Mouse (Mus musculus) forebrain, embryonic 16.5 days (tissue): ENCODE results near the gene Prss54. TPM values are rescaled to one million over a fixed set of nuclear protein-coding genes. Genes with fewer than 3 reads are reported as not detected.
"Not testable (repeated sequence)": the region's sequence is repeated elsewhere in the genome, so short reads cannot be mapped to it uniquely, and the experiment has no call there.

Experiments
- ATAC-seq: fragments of 200-750 bp; cut with Nextera tagmentation; 2 replicates; pipeline ENCODE4 v1.8.0; 2017; ENCODE audit warnings: mild to moderate bottlenecking, moderate library complexity
- H3K27ac ChIP-seq: fragments of 300-500 bp; sonication (generic); 2 replicates; pipeline ENCODE4 v1.5.1; 2014; ENCODE audit warnings: low read length, control low read depth
- H3K27me3 ChIP-seq: fragments of 300-500 bp; sonication (generic); replicated peaks from 2 replicates; pipeline ENCODE4 v1.6.1; 2014; ENCODE audit warnings: low read length; ENCODE audit not compliant: control insufficient read depth, insufficient read depth
- H3K36me3 ChIP-seq: fragments of 300-500 bp; sonication (generic); 2 replicates; pipeline ENCODE4 v1.6.1; 2014; ENCODE audit not compliant: control insufficient read depth, insufficient read depth
- H3K4me1 ChIP-seq: fragments of 300-500 bp; sonication (generic); replicated peaks from 2 replicates; pipeline ENCODE4 v1.6.1; 2014; ENCODE audit warnings: low read length; ENCODE audit not compliant: control insufficient read depth, insufficient read depth
- H3K4me2 ChIP-seq: fragments of 300-500 bp; sonication (generic); 2 replicates; pipeline ENCODE4 v1.6.1; 2014; ENCODE audit warnings: mild to moderate bottlenecking, low read length, control low read depth
- H3K4me3 ChIP-seq: fragments of 300-500 bp; sonication (generic); replicated peaks from 2 replicates; pipeline ENCODE4 v1.5.1; 2014; ENCODE audit warnings: mild to moderate bottlenecking, low read length, control low read depth
- H3K9ac ChIP-seq: fragments of 300-500 bp; sonication (generic); replicated peaks from 2 replicates; pipeline ENCODE4 v1.6.1; 2014; ENCODE audit warnings: low read depth, low read length, control low read depth
- H3K9me3 ChIP-seq: fragments of 300-500 bp; sonication (generic); 2 replicates; pipeline ENCODE4 v1.6.1; 2016; ENCODE audit warnings: low read length; ENCODE audit not compliant: control insufficient read depth
- WGBS: fragments of 180-500 bp; shearing (Covaris S2); extraction: QIAGEN DNeasy Blood & Tissue Kit; methylation state at CpG from one replicate; pipeline ENCODE4 v1.1.7; 2014; 5-methylcytosine and 5-hydroxymethylcytosine counted together
- polyA plus RNA-seq: library from polyadenylated mRNA; unstranded; fragments of >200 nt; fragmentation: Nextera tagmentation; extraction: Ambion mirVana; gene quantifications from 2 replicates; pipeline ENCODE4 v1.2.1, GENCODE M21; 2015

The Prss54 gene
- polyA plus RNA-seq = not detected in 2 replicates

DNA sequence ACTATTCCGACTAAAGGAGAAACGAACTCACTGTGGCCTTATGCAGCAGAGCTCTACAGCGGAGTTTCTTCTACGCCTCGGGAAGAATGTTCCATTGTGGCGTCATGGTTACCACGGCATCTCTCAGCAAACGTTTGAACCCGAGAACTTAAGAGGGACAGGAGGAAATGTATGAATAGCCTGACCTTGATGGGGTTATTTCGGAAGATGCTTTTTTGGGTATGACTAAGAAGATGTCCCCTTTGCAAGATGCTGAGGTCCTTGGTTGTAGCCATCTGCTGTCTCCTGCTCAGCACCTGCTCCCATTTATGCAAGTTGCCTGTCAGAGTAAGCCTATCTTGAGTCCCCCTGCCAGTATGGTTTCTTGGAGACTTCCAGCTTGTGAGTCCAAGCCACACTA lies at the start of gene Prss54:
Gene Prss54, minus strand, starts transcription at position 101 of the 400 bp plus-strand sequence.
- 0 out of 2 replicates have a peak, but pooled peaks cover under 1% of the 10 kb centered on the region for H3K9me3 ChIP-seq
- WGBS = 86% methylated on average over 10 of the region's 10 CpGs
- H3K27ac ChIP-seq = no peak within 1 kb of the TSS
- H3K9ac ChIP-seq = no peak within 1 kb of the TSS
- no peaks in the 10 kb centered on the region for H3K4me1 ChIP-seq
- H3K36me3 ChIP-seq = no peaks in the 10 kb centered on the region
- no peak for ATAC-seq
- no peaks in the 10 kb centered on the region for H3K27me3 ChIP-seq
- H3K4me3 ChIP-seq = no peak within 1 kb of the TSS
- H3K4me2 ChIP-seq = no peak within 1 kb of the TSS

DNA sequence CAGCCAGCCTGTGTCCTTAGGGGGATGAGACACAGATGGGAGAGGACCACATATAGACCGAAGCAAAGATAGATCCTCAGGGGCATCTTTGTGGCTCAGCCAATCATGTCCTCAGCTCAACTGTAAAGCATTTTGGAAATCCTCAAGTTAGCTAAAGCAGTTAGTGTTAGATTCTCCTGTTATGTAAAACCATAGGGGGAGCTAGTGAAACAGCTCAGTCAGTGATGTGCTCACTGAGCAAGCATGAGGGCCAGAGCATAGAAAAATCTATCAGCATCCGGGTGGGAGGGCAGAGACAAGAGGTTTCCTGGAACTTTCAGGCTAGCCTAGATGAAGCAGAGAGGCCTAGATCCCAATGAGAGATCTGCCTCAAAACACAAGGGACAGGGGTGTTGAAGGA lies 48.7 kb upstream of the Prss54 start:
- H3K27me3 ChIP-seq = no peaks in the 10 kb centered on the region; the same call in 1 of the 2 replicates
- no peak overlapping the region for H3K9ac ChIP-seq
- H3K4me2 ChIP-seq = no peak overlapping the region
- H3K4me1 ChIP-seq = no peaks in the 10 kb centered on the region
- 91% methylated on average over 2 of the region's 2 CpGs for WGBS
- no peaks in the 10 kb centered on the region for H3K36me3 ChIP-seq
- ATAC-seq = no peak
- no peak overlapping the region for H3K4me3 ChIP-seq
- H3K9me3 ChIP-seq = no peaks in the 10 kb centered on the region
- H3K27ac ChIP-seq = no peak overlapping the region

DNA sequence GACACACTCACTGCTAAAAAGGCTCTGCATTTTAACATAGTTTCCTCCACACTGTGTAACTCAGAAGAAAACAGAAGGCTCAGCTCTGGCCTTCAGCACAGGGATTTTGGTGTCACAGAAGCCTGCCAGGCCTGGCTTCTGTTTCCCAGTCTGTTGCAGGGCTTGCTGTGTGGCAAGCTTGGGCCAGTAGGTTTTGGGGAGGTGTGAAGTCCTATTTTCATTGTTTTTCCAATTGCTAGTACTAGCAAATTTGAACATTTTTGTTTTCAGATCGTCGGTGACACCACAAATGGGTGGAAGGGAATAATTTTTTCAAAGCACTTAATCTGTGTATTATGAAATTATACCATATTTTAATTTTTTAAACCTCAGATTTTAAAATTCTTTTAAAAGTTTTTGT lies 43.9 kb upstream of the Prss54 start:
- no peaks in the 10 kb centered on the region for H3K4me1 ChIP-seq
- H3K4me2 ChIP-seq = no peak overlapping the region
- no peak overlapping the region for H3K4me3 ChIP-seq
- no peak overlapping the region for H3K27ac ChIP-seq
- 89% methylated on average over 2 of the region's 2 CpGs for WGBS
- H3K9ac ChIP-seq = no peak overlapping the region
- H3K36me3 ChIP-seq = no peaks in the 10 kb centered on the region
- ATAC-seq = no peak
- H3K9me3 ChIP-seq = no peaks in the 10 kb centered on the region
- H3K27me3 ChIP-seq = no peaks in the 10 kb centered on the region

DNA sequence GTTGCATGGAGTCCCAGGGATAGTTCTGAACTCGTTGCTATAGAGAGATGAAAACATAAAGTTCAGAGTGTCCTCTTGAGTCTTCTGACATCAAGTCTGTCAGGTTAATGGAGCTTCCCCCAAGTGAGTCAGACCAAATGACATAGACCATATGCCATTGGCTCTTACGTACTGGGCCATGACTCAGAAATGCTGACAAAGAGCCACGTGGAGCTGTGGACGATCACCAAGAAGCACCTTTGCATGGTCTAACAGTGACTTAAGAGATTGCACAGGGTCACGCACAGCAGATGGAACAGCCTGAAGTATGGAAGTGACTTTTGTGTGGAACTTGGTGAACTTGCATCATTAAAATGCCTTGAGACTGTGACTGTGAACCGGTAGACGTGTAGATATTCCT lies 40.2 kb upstream of the Prss54 start:
- no peak for ATAC-seq
- H3K9me3 ChIP-seq = no peaks in the 10 kb centered on the region
- 89% methylated on average over 7 of the region's 7 CpGs for WGBS

DNA sequence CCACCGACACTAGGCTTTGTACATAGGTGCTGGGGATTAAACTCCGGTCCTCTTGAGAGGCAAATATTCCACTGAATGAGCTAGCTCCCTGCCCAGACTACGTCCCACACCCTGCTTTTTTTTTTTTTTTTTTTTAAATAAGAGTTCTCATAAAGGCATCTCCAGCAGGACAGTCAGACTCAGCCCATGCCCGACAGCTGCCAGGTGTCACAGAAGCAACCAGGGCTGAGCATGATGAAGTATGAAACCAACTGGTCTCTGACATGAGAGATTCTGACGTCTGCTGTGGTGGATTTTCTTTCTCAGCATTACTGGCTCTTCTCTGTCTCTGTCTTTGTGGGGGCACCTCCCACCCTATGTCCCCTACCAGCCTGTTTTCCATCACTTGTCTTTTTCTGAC lies 35.6 kb upstream of the Prss54 start:
- Histone ChIP-seq H3K27me3 (no peaks in the 10 kb centered on the region), H3K9ac (no peak overlapping the region), H3K4me1 (peaks cover 2% of the 10 kb centered on the region; the same call in 1 of the 2 replicates), H3K27ac (no peak overlapping the region), H3K9me3 (no peaks in the 10 kb centered on the region), H3K4me2 (no peak overlapping the region), H3K36me3 (no peaks in the 10 kb centered on the region), H3K4me3 (no peak overlapping the region)
- WGBS = 65% methylated on average over 5 of the region's 5 CpGs
- no peak for ATAC-seq

More for the DNA sequence above, 40.2 kb upstream of the Prss54 start:
- Histone ChIP-seq H3K9ac (no peak overlapping the region), H3K27ac (no peak overlapping the region), H3K27me3 (no peaks in the 10 kb centered on the region), H3K36me3 (no peaks in the 10 kb centered on the region), H3K4me1 (peaks cover 2% of the 10 kb centered on the region; the same call in 1 of the 2 replicates), H3K4me3 (no peak overlapping the region), H3K4me2 (no peak overlapping the region)

DNA sequence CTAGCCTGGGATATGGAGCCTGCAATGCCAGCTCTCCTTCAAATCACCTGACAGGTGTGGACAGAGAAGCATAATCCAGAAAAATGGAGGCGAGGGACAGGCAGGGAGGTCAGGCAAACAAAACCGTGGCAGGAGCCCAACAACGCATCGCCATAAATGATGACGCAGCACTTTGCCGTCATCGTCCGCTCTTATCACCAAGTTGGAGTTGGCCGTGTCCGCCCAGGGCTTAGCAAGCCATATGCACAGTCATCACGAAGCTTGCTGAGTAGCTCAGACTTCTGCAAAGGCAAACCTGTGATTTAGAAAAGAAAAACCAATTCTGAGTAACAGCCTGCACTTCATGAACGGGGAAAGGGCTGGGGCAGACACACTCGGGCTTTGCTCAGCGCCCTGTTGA lies 34.6 kb upstream of the Prss54 start:
- ATAC-seq = no peak
- peaks cover 2% of the 10 kb centered on the region; the same call in 1 of the 2 replicates for H3K4me1 ChIP-seq
- no peak overlapping the region for H3K4me2 ChIP-seq
- 88% methylated on average over 14 of the region's 14 CpGs for WGBS
- H3K4me3 ChIP-seq = no peak overlapping the region
- no peaks in the 10 kb centered on the region for H3K9me3 ChIP-seq
- H3K36me3 ChIP-seq = no peaks in the 10 kb centered on the region
- H3K9ac ChIP-seq = no peak overlapping the region
- no peaks in the 10 kb centered on the region for H3K27me3 ChIP-seq
- H3K27ac ChIP-seq = no peak overlapping the region

DNA sequence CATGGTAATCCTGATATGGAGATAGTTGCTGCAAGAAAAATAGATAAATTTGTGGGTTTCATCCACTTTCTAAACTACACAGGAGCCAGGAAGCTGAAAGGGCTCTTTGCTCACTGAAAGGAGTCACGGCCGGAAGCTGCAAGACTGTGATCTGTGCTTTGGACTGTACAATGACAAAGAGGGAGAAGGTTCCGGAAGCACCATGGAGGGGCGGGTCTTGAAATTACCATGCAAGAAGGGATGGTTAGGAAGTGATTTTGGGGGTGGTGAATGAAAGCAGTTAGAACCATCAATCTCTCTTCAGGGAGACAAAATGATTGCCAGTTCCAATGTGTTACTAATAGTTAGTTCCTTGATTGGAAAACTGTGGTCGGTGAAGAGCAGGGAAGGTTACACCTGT lies 33.3 kb upstream of the Prss54 start:
- no peaks in the 10 kb centered on the region for H3K27me3 ChIP-seq
- H3K36me3 ChIP-seq = no peaks in the 10 kb centered on the region
- WGBS = 79% methylated on average over 5 of the region's 5 CpGs
- H3K27ac ChIP-seq = no peak overlapping the region
- H3K9ac ChIP-seq = no peak overlapping the region
- no peak overlapping the region for H3K4me3 ChIP-seq
- H3K9me3 ChIP-seq = no peaks in the 10 kb centered on the region
- no peak for ATAC-seq
- no peak overlapping the region for H3K4me2 ChIP-seq
- peaks cover 2% of the 10 kb centered on the region; the same call in 1 of the 2 replicates for H3K4me1 ChIP-seq

DNA sequence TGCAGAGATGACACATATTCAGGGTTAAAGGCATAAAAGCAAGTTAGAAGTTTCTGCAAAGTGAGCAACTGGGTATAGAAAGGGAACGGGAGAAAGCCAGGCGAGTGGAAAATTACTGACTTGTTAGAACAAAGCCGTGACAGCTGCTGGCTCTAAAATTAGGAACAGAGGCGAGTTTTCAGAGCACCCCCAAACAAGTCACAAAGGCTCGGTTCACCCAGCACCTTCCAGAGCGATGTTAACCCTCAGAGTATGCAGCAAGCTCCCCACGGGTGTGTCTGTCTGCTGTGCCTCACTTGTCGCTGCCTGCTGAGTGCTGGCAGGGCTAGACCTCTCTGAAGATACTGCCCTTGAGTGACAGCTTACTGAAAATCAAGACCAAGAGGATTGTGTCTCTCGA lies 31.1 kb upstream of the Prss54 start:
- H3K9ac ChIP-seq = no peak overlapping the region
- ATAC-seq = no peak
- H3K4me3 ChIP-seq = no peak overlapping the region
- WGBS = 46% methylated on average over 9 of the region's 9 CpGs
- H3K4me2 ChIP-seq = no peak overlapping the region
- no peak overlapping the region for H3K27ac ChIP-seq
- peaks cover 2% of the 10 kb centered on the region; the same call in 1 of the 2 replicates for H3K4me1 ChIP-seq
- no peaks in the 10 kb centered on the region for H3K27me3 ChIP-seq
- H3K9me3 ChIP-seq = no peaks in the 10 kb centered on the region
- H3K36me3 ChIP-seq = no peaks in the 10 kb centered on the region

DNA sequence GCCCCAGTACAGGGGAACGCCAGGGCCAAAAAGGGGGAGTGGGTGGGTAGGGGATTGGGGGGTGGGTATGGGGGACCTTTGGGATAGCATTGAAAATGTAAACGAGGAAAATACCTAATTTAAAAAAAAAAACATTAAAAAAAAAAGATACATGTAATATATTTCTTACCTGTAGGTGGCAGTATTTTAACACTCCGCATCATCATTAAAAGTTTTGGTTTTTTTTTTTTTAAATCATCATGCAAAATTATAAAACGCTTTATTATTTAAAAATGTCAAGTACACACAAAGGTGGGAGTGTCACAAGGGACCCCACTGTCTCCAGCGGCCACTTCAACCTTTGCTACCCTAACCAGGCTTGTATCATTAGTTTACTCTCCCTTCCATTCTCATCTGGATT lies 30.4 kb upstream of the Prss54 start:
- not testable (repeated sequence) for H3K9ac ChIP-seq, H3K4me1 ChIP-seq, H3K27ac ChIP-seq, H3K36me3 ChIP-seq, ATAC-seq, H3K4me2 ChIP-seq, H3K27me3 ChIP-seq, H3K4me3 ChIP-seq, H3K9me3 ChIP-seq
- 21% methylated on average over 4 of the region's 5 CpGs for WGBS

DNA sequence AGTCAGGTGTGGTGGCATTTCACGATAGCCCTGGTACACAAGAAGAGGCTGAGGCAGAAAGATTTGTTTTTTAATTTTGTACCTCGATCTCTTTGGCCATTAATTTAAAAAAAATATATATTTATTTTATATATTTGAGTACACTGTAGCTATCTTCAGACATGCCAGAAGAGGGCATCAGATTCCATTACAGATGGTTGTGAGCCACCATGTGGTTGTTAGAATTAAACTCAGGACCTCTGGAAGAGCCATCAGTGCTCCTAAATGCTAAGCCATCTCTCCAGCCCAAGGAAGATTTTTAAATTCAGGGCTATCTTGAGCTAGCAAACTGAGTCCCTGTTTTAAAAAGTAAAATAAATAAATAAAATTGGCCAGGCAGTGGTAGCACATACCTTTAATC lies 26.0 kb upstream of the Prss54 start:
- no peak overlapping the region for H3K27ac ChIP-seq
- peaks cover 3% of the 10 kb centered on the region for H3K4me1 ChIP-seq
- no peak overlapping the region for H3K9ac ChIP-seq
- WGBS = 75% methylated on average over 2 of the region's 2 CpGs
- no peak overlapping the region for H3K4me2 ChIP-seq
- no peaks in the 10 kb centered on the region for H3K9me3 ChIP-seq
- H3K27me3 ChIP-seq = no peaks in the 10 kb centered on the region
- no peak overlapping the region for H3K4me3 ChIP-seq
- no peaks in the 10 kb centered on the region for H3K36me3 ChIP-seq
- no peak for ATAC-seq
